Mouse (Mus musculus) hindbrain, embryonic 10.5 days (tissue): Measurements from ENCODE around the gene Pnpo. TPM values are rescaled to one million over a fixed set of nuclear protein-coding genes. Genes with fewer than 3 reads are reported as not detected.

Source experiments
- DNase-seq: peaks from one replicate; pipeline ENCODE4 v3.0.0-alpha.2; 2017; ENCODE audit warnings: low spot score
- H3K27ac ChIP-seq: fragments of 300-500 bp; sonication (generic); 2 replicates; pipeline ENCODE4 v1.5.1; 2016; ENCODE audit warnings: mild to moderate bottlenecking, moderate library complexity
- H3K27me3 ChIP-seq: fragments of 300-500 bp; sonication (generic); 2 replicates; pipeline ENCODE4 v1.6.1; 2016; ENCODE audit warnings: mild to moderate bottlenecking; ENCODE audit not compliant: poor library complexity, insufficient read depth, severe bottlenecking
- H3K36me3 ChIP-seq: fragments of 300-500 bp; sonication (generic); 2 replicates; pipeline ENCODE4 v1.6.1; 2016; ENCODE audit warnings: mild to moderate bottlenecking, moderate library complexity
- H3K4me1 ChIP-seq: fragments of 300-500 bp; sonication (generic); replicated peaks from 2 replicates; pipeline ENCODE4 v1.6.1; 2016; ENCODE audit warnings: mild to moderate bottlenecking
- H3K4me3 ChIP-seq: fragments of 300-500 bp; sonication (generic); 2 replicates; pipeline ENCODE4 v1.5.1; 2016; ENCODE audit warnings: mild to moderate bottlenecking, moderate library complexity
- H3K9me3 ChIP-seq: fragments of 300-500 bp; sonication (generic); 2 replicates; pipeline ENCODE4 v1.6.1; 2016; ENCODE audit warnings: mild to moderate bottlenecking, moderate library complexity
- WGBS: fragments of 180-500 bp; shearing (Covaris S2); methylation state at CpG from one replicate; pipeline ENCODE4 v1.1.7; 2016; 5-methylcytosine and 5-hydroxymethylcytosine counted together
- polyA plus RNA-seq: library from polyadenylated mRNA; unstranded; fragments of >200 nt; fragmentation: Nextera tagmentation; extraction: Ambion mirVana; gene quantifications from 2 replicates; pipeline ENCODE4 v1.2.1, GENCODE M21; 2016

Gene Pnpo
- polyA plus RNA-seq, 1 experiment from 2014 or later: 31.4 TPM

- H3K4me3 ChIP-seq: peak overlapping the region; percentile 89
- peak; percentile 99 for DNase-seq
- peaks cover 47% of the 10 kb centered on the region for H3K4me1 ChIP-seq
- under 1% methylated on average over 45 of the region's 45 CpGs for WGBS
- peaks cover 9% of the 10 kb centered on the region for H3K36me3 ChIP-seq
- H3K27me3 ChIP-seq: peaks cover 14% of the 10 kb centered on the region
- H3K27ac ChIP-seq: peak overlapping the region; percentile 100
- H3K9me3 ChIP-seq: no peaks in the 10 kb centered on the region
These were observed 34.0 kb upstream of the Pnpo start for GRCm38 (mm10) chr11:96977606-96978400.

- under 1% methylated on average over 50 of the region's 50 CpGs for WGBS
- peak overlapping the region; percentile 100 for H3K27ac ChIP-seq
- peaks cover 10% of the 10 kb centered on the region for H3K27me3 ChIP-seq
- no peaks in the 10 kb centered on the region for H3K9me3 ChIP-seq
- peaks cover 39% of the 10 kb centered on the region for H3K4me1 ChIP-seq
- H3K4me3 ChIP-seq: peak overlapping the region; percentile 89
- peaks cover 9% of the 10 kb centered on the region for H3K36me3 ChIP-seq
- no peak for DNase-seq
These were observed 33.3 kb upstream of the Pnpo start for GRCm38 (mm10) chr11:96976911-96977591.

DNA sequence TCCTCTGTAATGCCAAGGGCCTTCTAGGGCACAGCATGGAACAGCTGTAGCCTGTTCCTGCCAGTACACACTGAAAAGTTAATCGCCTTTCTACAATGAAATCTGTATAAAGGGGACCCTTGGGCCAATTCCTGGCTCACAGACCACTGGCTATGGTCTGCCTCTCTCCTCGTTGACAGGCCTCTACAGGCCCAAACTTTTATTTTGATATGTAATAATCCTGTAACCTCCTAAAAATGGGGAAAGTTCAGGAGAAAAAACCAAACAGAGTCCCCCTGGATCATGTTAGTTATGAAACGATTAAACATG, 32.5 kb upstream of the Pnpo start:
- 69% methylated on average over 3 of the region's 3 CpGs for WGBS
- Histone ChIP-seq H3K4me3 (peak overlapping the region; percentile 89), H3K36me3 (peaks cover 9% of the 10 kb centered on the region), H3K4me1 (peaks cover 38% of the 10 kb centered on the region), H3K9me3 (no peaks in the 10 kb centered on the region), H3K27ac (peak overlapping the region; percentile 100), H3K27me3 (peaks cover 3% of the 10 kb centered on the region)
- no peak for DNase-seq

DNA sequence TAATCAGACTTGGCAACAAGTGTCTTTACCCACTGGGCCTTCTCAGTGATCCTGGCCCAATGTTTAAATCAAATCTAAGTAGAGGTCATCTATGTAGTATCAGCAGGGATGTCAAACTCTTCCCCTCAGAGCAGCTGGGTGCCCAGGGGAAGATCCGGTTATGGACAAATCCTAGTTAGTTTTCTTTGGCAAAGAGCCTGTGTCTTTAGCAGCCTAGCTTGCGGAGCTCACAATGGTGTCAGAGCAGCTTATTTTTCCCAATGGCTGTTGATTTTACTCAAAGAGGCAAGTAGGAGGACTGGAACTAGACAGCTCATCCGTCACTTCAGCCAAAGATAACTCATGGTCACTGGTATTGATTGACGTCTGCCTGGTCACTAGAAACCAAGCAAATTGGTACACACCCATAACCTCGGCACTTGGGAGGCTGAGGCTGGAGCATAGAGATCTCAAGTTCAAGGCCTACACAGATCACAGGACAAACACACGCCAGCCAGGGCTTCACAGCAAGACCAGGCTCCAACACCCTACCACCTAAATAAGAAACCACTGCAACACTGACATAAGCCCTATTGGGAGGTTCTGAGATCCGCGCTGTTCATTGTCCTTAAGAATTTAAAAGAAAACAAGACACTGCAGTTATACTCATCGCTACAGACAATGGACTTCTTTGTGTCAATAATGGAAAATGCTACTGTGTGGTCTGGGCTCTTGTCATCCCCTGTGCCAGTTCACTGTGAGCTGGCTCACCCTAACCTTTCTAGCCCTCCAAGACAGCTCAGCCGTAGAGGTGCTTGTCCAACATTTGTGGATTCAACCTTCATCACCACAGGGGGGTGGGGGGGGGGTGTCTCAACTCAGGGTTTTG, 32.0 kb upstream of the Pnpo start:
- DNase-seq: no peak
- H3K4me1 ChIP-seq: peaks cover 38% of the 10 kb centered on the region
- H3K9me3 ChIP-seq: no peaks in the 10 kb centered on the region
- H3K27me3 ChIP-seq: no peaks in the 10 kb centered on the region
- H3K36me3 ChIP-seq: peaks cover 13% of the 10 kb centered on the region
- H3K27ac ChIP-seq: 0 out of 2 replicates have a peak overlapping the region, but pooled peaks have one; percentile 100
- peak overlapping the region; percentile 89 for H3K4me3 ChIP-seq
- WGBS: 82% methylated on average over 10 of the region's 10 CpGs

DNA sequence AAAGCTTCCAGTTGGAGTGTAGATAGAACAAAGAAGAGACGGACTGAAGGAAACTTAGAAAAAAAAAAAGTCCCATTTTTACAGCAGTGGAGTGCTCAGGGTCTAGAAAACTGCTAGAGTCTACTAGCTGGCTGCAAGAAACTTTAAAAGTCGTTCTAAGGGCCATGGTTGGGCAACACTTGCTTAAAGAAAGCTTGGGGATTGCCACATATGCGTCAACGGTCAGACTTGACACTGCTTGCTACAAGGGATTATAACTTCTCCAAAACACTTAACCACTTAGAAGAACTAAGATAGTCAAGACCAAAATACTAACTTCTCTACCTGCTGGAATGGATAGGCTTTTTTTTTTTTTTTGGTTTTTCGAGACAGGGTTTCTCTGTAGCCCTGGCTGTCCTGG, 31.0 kb upstream of the Pnpo start:
- Histone ChIP-seq H3K27ac (no peak overlapping the region), H3K27me3 (no peaks in the 10 kb centered on the region), H3K36me3 (peaks cover 14% of the 10 kb centered on the region), H3K4me1 (peaks cover 41% of the 10 kb centered on the region), H3K4me3 (no peak overlapping the region), H3K9me3 (no peaks in the 10 kb centered on the region)
- no peak for DNase-seq
- WGBS: 89% methylated on average over 5 of the region's 5 CpGs

DNA sequence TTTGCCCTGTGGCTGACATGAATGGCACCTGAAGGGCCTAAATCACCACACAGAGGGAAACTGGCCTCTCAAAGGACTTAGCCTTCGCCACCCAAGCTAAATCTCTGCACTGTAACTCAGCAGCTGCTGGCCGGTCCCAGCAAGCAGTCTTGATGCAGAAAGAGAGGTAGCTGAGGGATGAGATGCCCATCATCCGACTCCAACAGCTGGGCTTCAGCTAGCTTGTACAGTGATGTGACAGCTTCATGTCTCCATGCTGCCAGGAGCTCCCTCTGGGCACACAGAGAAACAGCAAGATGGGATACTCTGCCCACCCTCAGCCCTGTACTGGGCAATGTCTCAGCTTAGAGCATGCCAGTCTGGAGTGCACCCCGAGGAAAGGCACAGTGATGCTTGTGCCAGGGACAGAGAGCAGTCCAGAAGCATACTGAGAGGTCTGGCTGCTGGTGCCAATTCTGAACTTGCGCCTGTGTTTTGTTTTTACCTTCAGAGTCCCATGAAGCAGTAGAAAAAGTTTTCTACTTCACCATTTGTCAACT, 29.7 kb upstream of the Pnpo start:
- Histone ChIP-seq H3K4me3 (no peak overlapping the region), H3K27me3 (no peaks in the 10 kb centered on the region), H3K9me3 (no peaks in the 10 kb centered on the region), H3K4me1 (peaks cover 43% of the 10 kb centered on the region), H3K27ac (no peak overlapping the region), H3K36me3 (peaks cover 14% of the 10 kb centered on the region)
- 88% methylated on average over 5 of the region's 5 CpGs for WGBS
- no peak for DNase-seq

- DNase-seq: no peak
- WGBS: 83% methylated on average over 5 of the region's 5 CpGs
- H3K27ac ChIP-seq: no peak overlapping the region
- H3K9me3 ChIP-seq: no peaks in the 10 kb centered on the region
- H3K4me1 ChIP-seq: peaks cover 40% of the 10 kb centered on the region
- no peaks in the 10 kb centered on the region for H3K27me3 ChIP-seq
- H3K4me3 ChIP-seq: no peak overlapping the region
- peaks cover 14% of the 10 kb centered on the region for H3K36me3 ChIP-seq
These were observed 29.1 kb upstream of the Pnpo start for GRCm38 (mm10) chr11:96972906-96973305.

DNA sequence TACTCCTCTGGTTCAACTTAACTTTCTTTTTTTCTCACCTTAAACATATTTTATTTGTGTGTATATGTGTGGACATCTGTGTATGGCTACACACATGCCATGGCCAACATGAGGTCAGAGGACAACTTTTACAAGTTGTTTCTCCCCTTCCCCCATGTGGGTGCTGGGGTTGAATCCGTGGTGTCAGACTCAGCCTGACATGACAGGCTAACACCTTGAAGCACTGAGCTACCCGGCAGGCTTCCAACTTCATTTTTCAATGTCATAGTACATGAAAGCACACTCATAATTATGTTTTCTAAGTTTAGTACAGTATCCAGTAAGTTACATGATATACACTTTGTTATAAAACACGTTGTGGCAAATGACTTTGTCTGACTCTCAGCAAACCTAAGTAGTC, 26.6 kb upstream of the Pnpo start:
- no peaks in the 10 kb centered on the region for H3K27me3 ChIP-seq
- H3K4me1 ChIP-seq: peaks cover 29% of the 10 kb centered on the region
- no peak overlapping the region for H3K27ac ChIP-seq
- no peak for DNase-seq
- H3K9me3 ChIP-seq: no peaks in the 10 kb centered on the region
- 88% methylated on average over 3 of the region's 3 CpGs for WGBS
- H3K4me3 ChIP-seq: no peak overlapping the region
- peaks cover 19% of the 10 kb centered on the region for H3K36me3 ChIP-seq

DNA sequence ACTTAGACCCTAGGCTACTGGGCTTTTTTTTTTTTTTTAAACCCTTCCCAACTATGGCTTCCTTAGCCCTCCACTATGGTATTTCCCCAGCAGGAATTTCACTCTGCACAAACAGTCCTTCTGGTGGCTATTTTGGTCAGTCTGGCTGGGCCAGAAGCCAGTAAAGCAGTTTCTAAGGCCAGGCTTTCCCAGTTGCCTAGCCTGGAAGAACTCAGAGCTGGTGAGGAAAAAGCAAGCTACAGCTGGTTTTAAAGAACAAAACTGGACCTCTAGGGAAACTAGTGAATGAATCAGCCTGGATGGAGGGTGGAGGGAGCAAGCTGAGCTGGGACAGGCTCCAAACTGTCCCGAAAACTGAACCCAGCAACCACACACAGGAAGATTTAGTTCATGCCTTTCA, 26.0 kb upstream of the Pnpo start:
- DNase-seq: no peak
- Histone ChIP-seq H3K27ac (no peak overlapping the region), H3K4me1 (peaks cover 27% of the 10 kb centered on the region), H3K9me3 (no peaks in the 10 kb centered on the region), H3K4me3 (no peak overlapping the region), H3K36me3 (peaks cover 22% of the 10 kb centered on the region), H3K27me3 (no peaks in the 10 kb centered on the region)
- WGBS: 75% methylated on average over 1 of the region's 1 CpGs

GRCm38 (mm10) chr11:96969280-96969722, 25.5 kb upstream of the Pnpo start:
- no peak overlapping the region for H3K4me3 ChIP-seq
- peaks cover 27% of the 10 kb centered on the region for H3K4me1 ChIP-seq
- H3K9me3 ChIP-seq: no peaks in the 10 kb centered on the region
- H3K27me3 ChIP-seq: no peaks in the 10 kb centered on the region
- H3K36me3 ChIP-seq: peaks cover 26% of the 10 kb centered on the region
- WGBS: 80% methylated on average over 5 of the region's 5 CpGs
- no peak for DNase-seq
- no peak overlapping the region for H3K27ac ChIP-seq

GRCm38 (mm10) chr11:96968476-96968875, 24.7 kb upstream of the Pnpo start:
- H3K9me3 ChIP-seq: no peaks in the 10 kb centered on the region
- H3K27me3 ChIP-seq: no peaks in the 10 kb centered on the region
- WGBS: 71% methylated on average over 6 of the region's 6 CpGs
- no peak overlapping the region for H3K27ac ChIP-seq
- no peak overlapping the region for H3K4me3 ChIP-seq
- peaks cover 27% of the 10 kb centered on the region for H3K4me1 ChIP-seq
- peaks cover 19% of the 10 kb centered on the region for H3K36me3 ChIP-seq
- DNase-seq: no peak

- H3K36me3 ChIP-seq: peaks cover 24% of the 10 kb centered on the region
- no peak overlapping the region for H3K4me3 ChIP-seq
- WGBS: 89% methylated on average over 11 of the region's 11 CpGs
- no peak for DNase-seq
- H3K4me1 ChIP-seq: peaks cover 30% of the 10 kb centered on the region
- no peaks in the 10 kb centered on the region for H3K27me3 ChIP-seq
- H3K27ac ChIP-seq: peak overlapping the region; percentile 35; the same call in 1 of the 2 replicates
- H3K9me3 ChIP-seq: no peaks in the 10 kb centered on the region
These were observed 23.9 kb upstream of the Pnpo start for GRCm38 (mm10) chr11:96967544-96968269.
